Mouse (Mus musculus): Measurements from ENCODE around the gene Gm11084. TPM values are rescaled to one million over a fixed set of nuclear protein-coding genes. Genes with fewer than 3 reads are reported as not detected.

The Gm11084 gene
- total and polyA plus RNA-seq, 2 experiments from 2014 or later = not detected

DNA sequence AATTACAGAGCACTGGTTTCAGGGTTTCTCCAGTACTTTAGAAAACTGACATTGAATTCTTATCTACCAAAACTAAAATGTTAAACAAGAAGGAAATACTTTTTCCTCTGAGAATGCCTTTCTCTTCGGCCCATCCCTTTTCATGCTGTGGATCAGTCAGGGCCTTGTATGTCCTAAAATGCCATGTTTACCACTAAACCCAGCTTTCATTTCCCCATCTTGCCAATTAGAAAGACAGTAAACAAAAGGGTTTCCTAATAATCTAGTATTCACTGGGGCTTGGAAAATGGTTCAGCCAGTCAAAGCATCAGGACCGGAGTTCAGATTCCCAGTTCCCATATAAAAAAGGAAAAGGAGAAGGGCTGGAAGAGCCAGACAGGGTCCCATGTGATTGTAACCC lies 21.1 kb downstream of the Gm11084 start:
- Histone ChIP-seq H3K27me3 (ENCODE audit: control insufficient read depth, insufficient read depth, low read length) (no peaks in the 10 kb centered on the region), H3K4me2 (ENCODE audit: low read depth, low read length) (no peak overlapping the region), H3K4me1 (ENCODE audit: control insufficient read depth, insufficient read depth) (no peaks in the 10 kb centered on the region), H3K27ac (ENCODE audit: low read depth) (no peak overlapping the region), H3K9me3 (replicated peaks; ENCODE audit: control insufficient read depth, low read length) (no peaks in the 10 kb centered on the region), H3K4me3 (ENCODE audit: low read depth, low read length) (no peak overlapping the region), H3K9ac (replicated peaks; ENCODE audit: low read depth, low read length) (no peak overlapping the region), H3K36me3 (replicated peaks; ENCODE audit: control insufficient read depth, insufficient read depth, low read length) (peaks cover 21% of the 10 kb centered on the region)
- ATAC-seq (ENCODE audit: insufficient read depth, low read depth) = no peak
- no peak for TF ChIP-seq EP300 (IDR thresholded peaks at IDR 0.05; ENCODE audit: low read depth)
- TF ChIP-seq CTCF (IDR thresholded peaks at IDR 0.05; ENCODE audit: low read depth) = no peak
- WGBS = 83% methylated on average over 2 of the region's 2 CpGs
- DNase-seq (ENCODE audit: low spot score) = no peak

DNA sequence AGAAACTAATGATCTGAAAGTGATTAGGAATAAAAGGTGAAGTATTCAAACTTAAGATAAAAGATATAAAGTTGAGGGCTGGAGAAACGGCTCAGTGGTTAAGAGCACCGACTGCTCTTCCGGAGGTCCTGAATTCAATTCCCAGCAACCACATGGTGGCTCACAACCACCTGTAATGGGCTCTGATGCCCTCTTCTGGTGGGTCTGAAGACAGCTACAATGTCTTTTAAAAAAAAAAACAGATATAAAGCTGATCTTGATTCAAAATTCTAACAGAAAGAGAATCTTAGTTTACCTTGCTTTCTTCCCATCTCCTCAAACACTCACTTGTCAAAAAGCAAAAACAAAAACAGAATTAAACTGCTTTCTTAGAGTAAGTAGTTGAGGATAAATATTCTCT lies 30.1 kb downstream of the Gm11084 start:
- ATAC-seq (ENCODE audit: insufficient read depth, low read depth) = no peak
- no peak overlapping the region for H3K4me3 ChIP-seq (ENCODE audit: low read depth, low read length)
- H3K9ac ChIP-seq (replicated peaks; ENCODE audit: low read depth, low read length) = no peak overlapping the region
- H3K4me1 ChIP-seq (ENCODE audit: control insufficient read depth, insufficient read depth) = no peaks in the 10 kb centered on the region
- H3K27ac ChIP-seq (ENCODE audit: low read depth) = no peak overlapping the region
- no peak for TF ChIP-seq CTCF (IDR thresholded peaks at IDR 0.05; ENCODE audit: low read depth)
- no peak for TF ChIP-seq EP300 (IDR thresholded peaks at IDR 0.05; ENCODE audit: low read depth)
- DNase-seq (ENCODE audit: low spot score) = no peak
- no peaks in the 10 kb centered on the region for H3K9me3 ChIP-seq (replicated peaks; ENCODE audit: control insufficient read depth, low read length)
- H3K4me2 ChIP-seq (ENCODE audit: low read depth, low read length) = no peak overlapping the region
- H3K36me3 ChIP-seq (replicated peaks; ENCODE audit: control insufficient read depth, insufficient read depth, low read length) = peaks cover 23% of the 10 kb centered on the region
- WGBS = 97% methylated on average over 3 of the region's 3 CpGs
- H3K27me3 ChIP-seq (ENCODE audit: control insufficient read depth, insufficient read depth, low read length) = no peaks in the 10 kb centered on the region

DNA sequence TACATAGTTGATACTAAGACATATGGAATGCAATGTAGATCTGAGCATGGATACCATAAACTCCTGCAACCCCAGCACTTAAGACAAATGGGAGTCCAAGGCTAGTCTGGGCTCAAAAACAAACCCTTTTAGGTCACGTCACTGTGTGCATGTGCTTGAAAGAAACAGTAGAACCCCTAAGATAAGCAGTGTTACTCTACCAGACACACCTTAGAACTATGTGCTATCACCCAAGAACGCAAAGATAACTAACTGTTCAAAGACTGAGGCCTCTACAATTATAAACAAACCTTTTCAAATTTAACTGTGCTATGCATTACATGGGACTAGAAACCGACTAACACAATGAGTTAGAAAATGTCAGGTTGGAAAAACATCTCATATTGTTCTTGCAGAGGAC lies 33.5 kb downstream of the Gm11084 start:
- ATAC-seq (ENCODE audit: insufficient read depth, low read depth) (no peak), DNase-seq (ENCODE audit: low spot score) (no peak)
- Histone ChIP-seq H3K4me3 (ENCODE audit: low read depth, low read length) (no peak overlapping the region), H3K27me3 (ENCODE audit: control insufficient read depth, insufficient read depth, low read length) (no peaks in the 10 kb centered on the region), H3K4me2 (ENCODE audit: low read depth, low read length) (no peak overlapping the region), H3K9me3 (replicated peaks; ENCODE audit: control insufficient read depth, low read length) (no peaks in the 10 kb centered on the region), H3K27ac (ENCODE audit: low read depth) (no peak overlapping the region), H3K36me3 (replicated peaks; ENCODE audit: control insufficient read depth, insufficient read depth, low read length) (peaks cover 22% of the 10 kb centered on the region), H3K9ac (replicated peaks; ENCODE audit: low read depth, low read length) (no peak overlapping the region), H3K4me1 (ENCODE audit: control insufficient read depth, insufficient read depth) (no peaks in the 10 kb centered on the region)
- 84% methylated on average over 3 of the region's 3 CpGs for WGBS
- TF ChIP-seq CTCF (IDR thresholded peaks at IDR 0.05; ENCODE audit: low read depth) (no peak), EP300 (IDR thresholded peaks at IDR 0.05; ENCODE audit: low read depth) (no peak)

DNA sequence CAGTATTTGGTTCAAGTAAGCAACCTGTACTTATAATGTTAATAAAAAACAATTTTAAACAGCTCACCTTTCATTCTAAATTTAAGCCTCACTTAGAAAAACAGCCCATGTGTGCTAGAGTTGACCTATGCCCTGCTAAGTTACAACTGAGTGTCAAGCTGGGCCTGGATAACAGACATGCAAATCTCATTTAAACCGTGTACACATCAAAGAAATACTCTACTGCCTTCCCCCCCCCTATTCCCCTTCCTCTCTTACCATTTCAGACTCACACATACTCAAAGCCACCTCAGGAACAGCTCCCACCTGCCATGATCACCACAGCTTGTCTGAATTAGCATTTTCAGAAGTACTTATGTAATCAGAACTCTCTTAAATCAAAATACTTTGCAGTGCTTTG lies 50.6 kb downstream of the Gm11084 start:
- no peak overlapping the region for H3K4me2 ChIP-seq (ENCODE audit: low read depth, low read length)
- 45% methylated on average over 1 of the region's 1 CpGs for WGBS
- H3K4me1 ChIP-seq (ENCODE audit: control insufficient read depth, insufficient read depth) = no peaks in the 10 kb centered on the region
- DNase-seq (ENCODE audit: low spot score) (no peak), ATAC-seq (ENCODE audit: insufficient read depth, low read depth) (no peak)
- H3K27me3 ChIP-seq (ENCODE audit: control insufficient read depth, insufficient read depth, low read length) = no peaks in the 10 kb centered on the region
- H3K9ac ChIP-seq (replicated peaks; ENCODE audit: low read depth, low read length) = no peak overlapping the region
- TF ChIP-seq EP300 (IDR thresholded peaks at IDR 0.05; ENCODE audit: low read depth) (no peak), CTCF (IDR thresholded peaks at IDR 0.05; ENCODE audit: low read depth) (no peak)
- H3K9me3 ChIP-seq (replicated peaks; ENCODE audit: control insufficient read depth, low read length) = no peaks in the 10 kb centered on the region
- H3K36me3 ChIP-seq (replicated peaks; ENCODE audit: control insufficient read depth, insufficient read depth, low read length) = peaks cover 40% of the 10 kb centered on the region
- H3K4me3 ChIP-seq (ENCODE audit: low read depth, low read length) = no peak overlapping the region
- no peak overlapping the region for H3K27ac ChIP-seq (ENCODE audit: low read depth)

DNA sequence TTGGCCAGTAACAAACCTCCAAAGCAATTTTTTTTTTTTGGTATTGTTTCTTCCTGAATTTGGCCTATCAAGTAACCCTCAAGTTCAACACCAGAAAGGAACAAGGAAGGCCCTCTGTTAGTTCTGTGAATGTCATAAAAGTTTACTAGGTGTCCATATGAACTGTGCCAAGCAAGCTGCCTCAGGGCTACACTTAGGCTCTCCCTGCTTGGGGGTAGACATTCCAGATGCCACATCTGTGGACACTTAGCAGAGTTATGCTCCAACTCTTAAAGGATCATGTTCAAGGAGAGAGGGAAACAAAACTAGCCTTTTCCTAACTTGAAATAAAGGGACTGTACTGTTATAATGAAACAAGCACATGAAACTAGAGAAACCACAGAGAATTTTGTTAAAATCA lies 54.3 kb downstream of the Gm11084 start:
- DNase-seq (ENCODE audit: low spot score) = no peak
- H3K36me3 ChIP-seq (replicated peaks; ENCODE audit: control insufficient read depth, insufficient read depth, low read length) = peaks cover 20% of the 10 kb centered on the region
- no peaks in the 10 kb centered on the region for H3K4me1 ChIP-seq (ENCODE audit: control insufficient read depth, insufficient read depth)
- no peaks in the 10 kb centered on the region for H3K27me3 ChIP-seq (ENCODE audit: control insufficient read depth, insufficient read depth, low read length)
- ATAC-seq (ENCODE audit: insufficient read depth, low read depth) = no peak
- no peak overlapping the region for H3K9ac ChIP-seq (replicated peaks; ENCODE audit: low read depth, low read length)
- H3K27ac ChIP-seq (ENCODE audit: low read depth) = no peak overlapping the region
- TF ChIP-seq CTCF (IDR thresholded peaks at IDR 0.05; ENCODE audit: low read depth) (no peak), EP300 (IDR thresholded peaks at IDR 0.05; ENCODE audit: low read depth) (no peak)
- no peak overlapping the region for H3K4me2 ChIP-seq (ENCODE audit: low read depth, low read length)
- H3K9me3 ChIP-seq (replicated peaks; ENCODE audit: control insufficient read depth, low read length) = no peaks in the 10 kb centered on the region
- H3K4me3 ChIP-seq (ENCODE audit: low read depth, low read length) = no peak overlapping the region

DNA sequence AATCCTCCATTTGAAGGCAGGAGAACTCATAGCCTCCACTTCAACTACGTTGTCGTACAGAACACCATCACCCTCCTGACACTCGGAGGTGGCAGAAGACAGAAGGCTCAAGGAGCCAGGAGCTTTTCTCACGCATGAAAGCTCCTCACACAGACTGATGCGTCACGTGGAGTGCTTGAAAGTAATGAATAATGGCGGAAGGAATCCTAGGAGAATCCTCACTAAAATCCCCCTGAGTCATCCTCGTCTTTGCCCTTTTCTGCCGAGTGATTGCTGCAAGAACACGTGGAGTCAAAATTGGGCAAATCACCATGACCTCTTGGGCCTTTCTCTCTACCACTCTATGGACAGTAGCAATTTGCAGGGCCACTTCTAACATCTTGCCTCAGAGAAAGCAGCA lies 61.5 kb downstream of the Gm11084 start:
- no peak overlapping the region for H3K27ac ChIP-seq (ENCODE audit: low read depth)
- ATAC-seq (ENCODE audit: insufficient read depth, low read depth) (no peak), DNase-seq (ENCODE audit: low spot score) (no peak)
- H3K27me3 ChIP-seq (ENCODE audit: control insufficient read depth, insufficient read depth, low read length) = no peaks in the 10 kb centered on the region
- H3K9ac ChIP-seq (replicated peaks; ENCODE audit: low read depth, low read length) = no peak overlapping the region
- no peak overlapping the region for H3K4me2 ChIP-seq (ENCODE audit: low read depth, low read length)
- WGBS = 90% methylated on average over 10 of the region's 10 CpGs
- no peak overlapping the region for H3K4me3 ChIP-seq (ENCODE audit: low read depth, low read length)
- H3K4me1 ChIP-seq (ENCODE audit: control insufficient read depth, insufficient read depth) = no peaks in the 10 kb centered on the region
- TF ChIP-seq CTCF (IDR thresholded peaks at IDR 0.05; ENCODE audit: low read depth) = no peak
- no peak for TF ChIP-seq EP300 (IDR thresholded peaks at IDR 0.05; ENCODE audit: low read depth)
- no peaks in the 10 kb centered on the region for H3K36me3 ChIP-seq (replicated peaks; ENCODE audit: control insufficient read depth, insufficient read depth, low read length)
- no peaks in the 10 kb centered on the region for H3K9me3 ChIP-seq (replicated peaks; ENCODE audit: control insufficient read depth, low read length)

Small RNA genes within 50 kb of the gene (microRNA-seq; reads per million reads assigned to microRNA genes)
- not detected for gene Gm25960

Other genes with a start within 250 kb of the Gm11084 start
- 62.1 and 72.7 TPM in 2 replicates for gene Sp3, start 6.3 kb downstream of the Gm11084 start, total RNA-seq (2014; rRNA removed; ENCODE audit: low replicate concordance)
- 24.7 and 28.3 TPM in 2 replicates for gene Sp3, start 6.3 kb downstream of the Gm11084 start, polyA plus RNA-seq (2015; fragmentation: Nextera tagmentation; extraction: Ambion mirVana)
- 33.3 and 34.6 TPM in 2 replicates for gene Ola1, start 232.2 kb upstream of the Gm11084 start, total RNA-seq (2014; rRNA removed; ENCODE audit: low replicate concordance)
- 66.2 and 67.0 TPM in 2 replicates for gene Ola1, start 232.2 kb upstream of the Gm11084 start, polyA plus RNA-seq (2015; fragmentation: Nextera tagmentation; extraction: Ambion mirVana)